Mouse (Mus musculus) neural tube, embryonic 11.5 days (tissue): ENCODE measurements around the gene Akap1. TPM values are rescaled to one million over a fixed set of nuclear protein-coding genes. Genes with fewer than 3 reads are reported as not detected.
A peak's percentile ranks its signal among the peaks of the same experiment; 100 is the strongest.

Source experiments
- ATAC-seq: fragments of 200-750 bp; cut with Nextera tagmentation; 2 replicates; pipeline ENCODE4 v1.8.0; 2017; ENCODE audit warnings: moderate number of reproducible peaks, mild to moderate bottlenecking, moderate TSS enrichment, moderate library complexity; ENCODE audit not compliant: insufficient read depth, low FRiP score, low TSS enrichment
- DNase-seq: peaks from one replicate; pipeline ENCODE4 v3.0.0-alpha.2; 2015; ENCODE audit warnings: low spot score
- H3K27ac ChIP-seq: fragments of 300-500 bp; sonication (generic); 2 replicates; pipeline ENCODE4 v1.5.1; 2014; ENCODE audit warnings: low read depth, mild to moderate bottlenecking, low read length
- H3K27me3 ChIP-seq: fragments of 300-500 bp; sonication (generic); 2 replicates; pipeline ENCODE4 v1.6.1; 2014; ENCODE audit warnings: mild to moderate bottlenecking, low read length, mixed read lengths; ENCODE audit not compliant: control insufficient read depth, insufficient read depth
- H3K36me3 ChIP-seq: fragments of 300-500 bp; sonication (generic); 2 replicates; pipeline ENCODE4 v1.6.1; 2014; ENCODE audit warnings: mild to moderate bottlenecking, low read length, moderate library complexity, mixed read lengths; ENCODE audit not compliant: control insufficient read depth, insufficient read depth
- H3K4me1 ChIP-seq: fragments of 300-500 bp; sonication (generic); 2 replicates; pipeline ENCODE4 v1.6.1; 2014; ENCODE audit warnings: low read length, mixed read lengths; ENCODE audit not compliant: control insufficient read depth, insufficient read depth
- H3K4me2 ChIP-seq: fragments of 300-500 bp; sonication (generic); 2 replicates; pipeline ENCODE4 v1.6.1; 2014; ENCODE audit warnings: low read depth, mild to moderate bottlenecking, moderate library complexity
- H3K4me3 ChIP-seq: fragments of 300-500 bp; sonication (generic); 2 replicates; pipeline ENCODE4 v1.5.1; 2014; ENCODE audit warnings: low read depth, low read length
- H3K9ac ChIP-seq: fragments of 300-500 bp; sonication (generic); 2 replicates; pipeline ENCODE4 v1.6.1; 2014; ENCODE audit warnings: mild to moderate bottlenecking, low read length
- H3K9me3 ChIP-seq: fragments of 300-500 bp; sonication (generic); 2 replicates; pipeline ENCODE4 v1.6.1; 2016; ENCODE audit warnings: low read length; ENCODE audit not compliant: control insufficient read depth
- WGBS: fragments of 180-500 bp; shearing (Covaris S2); extraction: QIAGEN DNeasy Blood & Tissue Kit; methylation state at CpG from one replicate; pipeline ENCODE4 v1.1.7; 2014; 5-methylcytosine and 5-hydroxymethylcytosine counted together
- polyA plus RNA-seq: library from polyadenylated mRNA; unstranded; fragments of >200 nt; fragmentation: Nextera tagmentation; extraction: Ambion mirVana; gene quantifications from 2 replicates; pipeline ENCODE4 v1.2.1, GENCODE M21; 2014

Akap1 gene
- polyA plus RNA-seq, 1 experiment from 2014 or later, result 18.0 TPM

GRCm38 (mm10) chr11:88863904-88864457 lies 405 bp downstream of the Akap1 start:
- Histone ChIP-seq H3K27me3 (no peaks in the 10 kb centered on the region), H3K4me1 (peaks cover 2% of the 10 kb centered on the region; the same call in 1 of the 2 replicates), H3K9me3 (no peaks in the 10 kb centered on the region), H3K4me2 (peak overlapping the region; percentile 93), H3K4me3 (peak overlapping the region; percentile 67), H3K36me3 (no peaks in the 10 kb centered on the region), H3K27ac (no peak overlapping the region), H3K9ac (peak overlapping the region; percentile 70)
- peak; percentile 51 for ATAC-seq
- 0% methylated on average over 45 of the region's 49 CpGs for WGBS
- peak; percentile 64 for DNase-seq

- H3K4me2 ChIP-seq, result peak overlapping the region; percentile 93
- WGBS, result under 1% methylated on average over 32 of the region's 32 CpGs
- H3K4me1 ChIP-seq, result peaks cover 2% of the 10 kb centered on the region; the same call in 1 of the 2 replicates
- peak overlapping the region; percentile 70 for H3K9ac ChIP-seq
- no peaks in the 10 kb centered on the region for H3K27me3 ChIP-seq
- no peaks in the 10 kb centered on the region for H3K36me3 ChIP-seq
- peak overlapping the region; percentile 67 for H3K4me3 ChIP-seq
- ATAC-seq (no peak), DNase-seq (peak; percentile 43)
- no peaks in the 10 kb centered on the region for H3K9me3 ChIP-seq
- H3K27ac ChIP-seq, result no peak overlapping the region
These were observed 1.1 kb downstream of the Akap1 start for GRCm38 (mm10) chr11:88863071-88863903.

- H3K36me3 ChIP-seq, result no peaks in the 10 kb centered on the region
- WGBS, result 74% methylated on average over 2 of the region's 2 CpGs
- no peak overlapping the region for H3K4me3 ChIP-seq
- H3K4me1 ChIP-seq, result peaks cover 2% of the 10 kb centered on the region; the same call in 1 of the 2 replicates
- DNase-seq (no peak), ATAC-seq (no peak)
- no peak overlapping the region for H3K27ac ChIP-seq
- no peaks in the 10 kb centered on the region for H3K27me3 ChIP-seq
- H3K9me3 ChIP-seq, result no peaks in the 10 kb centered on the region
- no peak overlapping the region for H3K9ac ChIP-seq
- H3K4me2 ChIP-seq, result peak overlapping the region; percentile 93; the same call in 1 of the 2 replicates
These were observed 2.0 kb downstream of the Akap1 start for GRCm38 (mm10) chr11:88862355-88862754.

- Histone ChIP-seq H3K36me3 (no peaks in the 10 kb centered on the region), H3K4me1 (peaks cover 2% of the 10 kb centered on the region; the same call in 1 of the 2 replicates), H3K9me3 (no peaks in the 10 kb centered on the region), H3K27me3 (no peaks in the 10 kb centered on the region), H3K4me2 (no peak overlapping the region), H3K27ac (no peak overlapping the region), H3K9ac (no peak overlapping the region), H3K4me3 (no peak overlapping the region)
- WGBS, result 56% methylated on average over 3 of the region's 3 CpGs
- DNase-seq (no peak), ATAC-seq (no peak)
These were observed 3.3 kb downstream of the Akap1 start for GRCm38 (mm10) chr11:88861060-88861459.

GRCm38 (mm10) chr11:88860641-88861040 lies 3.7 kb downstream of the Akap1 start:
- Histone ChIP-seq H3K9me3 (no peaks in the 10 kb centered on the region), H3K27me3 (no peaks in the 10 kb centered on the region), H3K9ac (no peak overlapping the region), H3K4me3 (no peak overlapping the region), H3K4me2 (no peak overlapping the region), H3K4me1 (peaks cover 2% of the 10 kb centered on the region; the same call in 1 of the 2 replicates), H3K27ac (no peak overlapping the region), H3K36me3 (no peaks in the 10 kb centered on the region)
- ATAC-seq (no peak), DNase-seq (no peak)
- 88% methylated on average over 3 of the region's 3 CpGs for WGBS

- H3K27me3 ChIP-seq, result no peaks in the 10 kb centered on the region
- H3K36me3 ChIP-seq, result no peaks in the 10 kb centered on the region
- H3K4me2 ChIP-seq, result no peak overlapping the region
- no peaks in the 10 kb centered on the region; the same call in 1 of the 2 replicates for H3K4me1 ChIP-seq
- H3K9me3 ChIP-seq, result no peaks in the 10 kb centered on the region
- H3K27ac ChIP-seq, result no peak overlapping the region
- WGBS, result 59% methylated on average over 3 of the region's 3 CpGs
- no peak for ATAC-seq
- no peak overlapping the region for H3K9ac ChIP-seq
- no peak overlapping the region for H3K4me3 ChIP-seq
- no peak for DNase-seq
These were observed 6.9 kb downstream of the Akap1 start for GRCm38 (mm10) chr11:88857311-88858005.

GRCm38 (mm10) chr11:88856383-88856782 lies 8.0 kb downstream of the Akap1 start:
- DNase-seq (no peak), ATAC-seq (no peak)
- WGBS, result 73% methylated on average over 2 of the region's 2 CpGs
- H3K36me3 ChIP-seq, result no peaks in the 10 kb centered on the region
- H3K4me3 ChIP-seq, result no peak overlapping the region
- no peaks in the 10 kb centered on the region for H3K9me3 ChIP-seq
- H3K4me1 ChIP-seq, result no peaks in the 10 kb centered on the region; the same call in 1 of the 2 replicates
- no peak overlapping the region for H3K27ac ChIP-seq
- no peak overlapping the region for H3K4me2 ChIP-seq
- no peak overlapping the region for H3K9ac ChIP-seq
- H3K27me3 ChIP-seq, result no peaks in the 10 kb centered on the region

GRCm38 (mm10) chr11:88855795-88856194 lies 8.6 kb downstream of the Akap1 start:
- Histone ChIP-seq H3K9ac (no peak overlapping the region), H3K27ac (no peak overlapping the region), H3K4me2 (no peak overlapping the region), H3K4me1 (no peaks in the 10 kb centered on the region; the same call in 1 of the 2 replicates), H3K9me3 (no peaks in the 10 kb centered on the region), H3K27me3 (no peaks in the 10 kb centered on the region), H3K36me3 (no peaks in the 10 kb centered on the region), H3K4me3 (no peak overlapping the region)
- WGBS, result 78% methylated on average over 4 of the region's 4 CpGs
- ATAC-seq (no peak), DNase-seq (no peak)
